Mouse (Mus musculus) thymus, adult 2 months (tissue): ENCODE measurements around the gene Olfr1261. TPM values are rescaled to one million over a fixed set of nuclear protein-coding genes. Genes with fewer than 3 reads are reported as not detected.

Experiments
- DNase-seq: peaks from one replicate; pipeline ENCODE4 v3.0.0; 2021
- H3K27ac ChIP-seq: fragments of 200-500 bp; 2 replicates; pipeline ENCODE4 v1.5.1; 2012; ENCODE audit warnings: low read length, control low read depth; ENCODE audit not compliant: control insufficient read depth, insufficient read depth
- H3K27me3 ChIP-seq: fragments of 200-500 bp; 2 replicates; pipeline ENCODE4 v1.6.1; 2012; ENCODE audit warnings: mild to moderate bottlenecking, low read length, moderate library complexity, mixed read lengths; ENCODE audit not compliant: control insufficient read depth, insufficient read depth
- H3K36me3 ChIP-seq: fragments of 200-500 bp; 2 replicates; pipeline ENCODE4 v1.6.1; 2012; ENCODE audit warnings: mild to moderate bottlenecking, low read length, moderate library complexity; ENCODE audit not compliant: control insufficient read depth, insufficient read depth
- H3K4me1 ChIP-seq: fragments of 200-500 bp; replicated peaks from 2 replicates; pipeline ENCODE4 v1.6.1; 2012; ENCODE audit warnings: low read length; ENCODE audit not compliant: control insufficient read depth, insufficient read depth
- H3K4me3 ChIP-seq: fragments of 200-500 bp; 2 replicates; pipeline ENCODE4 v1.5.1; 2012; ENCODE audit warnings: mild to moderate bottlenecking, low read length, control low read depth, moderate library complexity; ENCODE audit not compliant: control insufficient read depth, insufficient read depth
- CTCF ChIP-seq: fragments of 200-500 bp; IDR thresholded peaks from 2 replicates; pipeline ENCODE4 v1.5.1; 2012; ENCODE audit warnings: mild to moderate bottlenecking, control low read depth, low read length, moderate library complexity, borderline replicate concordance; ENCODE audit not compliant: control insufficient read depth, poor library complexity, insufficient read depth; ENCODE audit errors: extremely low read depth
- POLR2A ChIP-seq: fragments of 200-500 bp; IDR thresholded peaks from 2 replicates; pipeline ENCODE4 v1.6.1; 2012; ENCODE audit warnings: mild to moderate bottlenecking, low read length, control low read depth, moderate library complexity; ENCODE audit not compliant: control insufficient read depth, poor library complexity, insufficient read depth; ENCODE audit errors: extremely low read depth
- polyA plus RNA-seq: library from polyadenylated mRNA; depleted of rRNA; stranded (reverse); fragments of >200 nt; gene quantifications from 2 replicates; pipeline ENCODE4 v1.2.3, GENCODE M21; 2012; rRNA removed

The Olfr1261 gene
- polyA plus RNA-seq, 1 experiment = not detected

DNA sequence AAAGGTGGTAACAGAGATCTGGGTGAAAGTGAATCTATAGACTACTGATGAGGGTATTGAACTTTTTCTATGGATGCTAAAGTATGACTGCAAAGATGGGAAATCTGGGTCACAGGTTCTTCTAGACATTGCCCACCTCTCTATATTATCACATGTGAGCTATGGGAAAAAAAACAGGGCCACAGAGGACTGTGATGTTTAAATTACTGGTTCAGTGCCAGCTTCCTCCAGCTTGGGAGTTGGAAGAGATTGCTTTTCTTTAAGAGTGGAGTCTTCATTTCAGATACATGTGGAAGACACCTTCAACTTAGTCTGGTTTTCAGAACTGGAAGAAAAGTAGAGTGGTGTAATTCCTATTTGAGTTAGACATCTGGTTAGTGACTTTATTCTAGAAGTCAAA lies 44.0 kb downstream of the Olfr1261 start, which contains the start of gene Olfr1265:
Olfr1265 (plus strand) TSS at position 301 of the 400 bp plus-strand sequence.
- TF ChIP-seq CTCF = no peak
- no peak for TF ChIP-seq POLR2A
- DNase-seq = no peak
- no peaks in the 10 kb centered on the region for H3K27me3 ChIP-seq

More for the DNA sequence above, 44.0 kb downstream of the Olfr1261 start, which contains the start of gene Olfr1265:
- H3K4me1 ChIP-seq = no peaks in the 10 kb centered on the region
- H3K4me3 ChIP-seq = no peak within 1 kb of the TSS
- no peaks in the 10 kb centered on the region for H3K36me3 ChIP-seq
- H3K27ac ChIP-seq = no peak within 1 kb of the TSS

Other genes with a start within 250 kb of the Olfr1261 start
- gene Olfr1253, start 234.1 kb upstream of the Olfr1261 start, polyA plus RNA-seq = not detected in 2 replicates
- not detected in 2 replicates for gene Olfr1254, start 197.6 kb upstream of the Olfr1261 start, polyA plus RNA-seq
- gene Olfr1255, start 179.2 kb upstream of the Olfr1261 start, polyA plus RNA-seq = not detected in 2 replicates
- not detected in 2 replicates for gene Olfr1256, start 149.7 kb upstream of the Olfr1261 start, polyA plus RNA-seq
- gene Olfr48, start 143.0 kb upstream of the Olfr1261 start, polyA plus RNA-seq = not detected in 2 replicates
- gene Olfr1257, start 112.8 kb upstream of the Olfr1261 start, polyA plus RNA-seq = not detected in 2 replicates
- gene Olfr1258, start 63.9 kb upstream of the Olfr1261 start, polyA plus RNA-seq = not detected in 2 replicates
- gene Olfr1259, start 42.6 kb upstream of the Olfr1261 start, polyA plus RNA-seq = not detected in 2 replicates
- gene Olfr1260, start 16.9 kb upstream of the Olfr1261 start, polyA plus RNA-seq = not detected in 2 replicates
- not detected in 2 replicates for gene Olfr1262, start 8.9 kb downstream of the Olfr1261 start, polyA plus RNA-seq
- not detected in 2 replicates for gene Olfr1263, start 20.9 kb downstream of the Olfr1261 start, polyA plus RNA-seq
- not detected in 2 replicates for gene Olfr1264, start 34.4 kb downstream of the Olfr1261 start, polyA plus RNA-seq
- gene Olfr1265, start 44.1 kb downstream of the Olfr1261 start, polyA plus RNA-seq = not detected in 2 replicates
- gene Olfr140, start 72.4 kb downstream of the Olfr1261 start, polyA plus RNA-seq = not detected in 2 replicates
- not detected in 2 replicates for gene Olfr1269, start 130.2 kb downstream of the Olfr1261 start, polyA plus RNA-seq
- not detected in 2 replicates for gene Olfr32, start 151.1 kb downstream of the Olfr1261 start, polyA plus RNA-seq
- not detected in 2 replicates for gene Olfr1270, start 161.9 kb downstream of the Olfr1261 start, polyA plus RNA-seq
- gene Olfr1506, start 233.3 kb downstream of the Olfr1261 start, polyA plus RNA-seq = not detected in 2 replicates